Comparison of ENCODE assay signal across 8 mouse cellular contexts in the genomic region with DNA sequence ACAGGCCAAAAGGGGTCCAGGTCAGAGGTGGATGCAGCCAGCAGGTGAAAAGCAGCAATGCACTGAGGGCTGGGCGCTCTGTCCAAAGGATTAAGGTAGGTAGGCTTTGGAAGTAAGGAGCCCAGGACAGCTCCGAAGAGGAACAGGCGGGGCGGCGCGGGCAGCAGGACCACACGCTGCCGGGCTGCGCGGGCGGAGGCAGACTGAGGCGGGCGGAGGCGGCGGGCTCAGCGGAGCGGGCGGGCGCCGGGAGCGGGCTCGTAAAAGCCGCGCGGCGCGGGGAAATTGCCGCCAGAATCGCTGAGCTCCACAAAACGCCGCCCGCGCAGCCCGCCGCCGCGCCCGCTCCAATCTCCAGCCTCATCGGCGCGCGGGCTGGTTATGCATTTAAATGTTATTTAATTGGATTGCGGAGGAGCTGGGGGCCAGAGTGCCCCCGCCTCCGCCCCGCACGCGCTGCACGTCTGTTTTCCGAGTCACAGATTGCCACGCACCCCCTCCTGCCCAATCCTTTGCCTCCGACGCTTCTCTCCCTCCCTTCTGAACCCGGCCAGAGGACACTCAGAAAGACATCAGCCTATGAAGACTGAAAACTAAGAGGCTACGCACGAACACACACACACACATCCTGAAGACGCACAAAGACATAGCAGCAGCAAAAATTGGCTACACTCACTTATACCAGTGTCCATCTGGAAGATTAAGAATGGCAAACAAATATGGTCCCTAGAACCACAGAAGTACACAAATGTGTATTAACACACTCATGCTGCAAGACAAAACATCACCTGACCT. TPM values are rescaled to one million over a fixed set of nuclear protein-coding genes. Genes with fewer than 3 reads are reported as not detected.
DNase-seq lines count a peak whose midpoint lies in the region; ATAC-seq and TF ChIP-seq lines count a peak whose summit lies in the region.

No protein-coding gene starts in this region.

- WGBS in lung, postnatal 0 days = 3% methylated on average over 37 of the region's 57 CpGs
- WGBS in heart, embryonic 15.5 days = under 1% methylated on average over 57 of the region's 57 CpGs
- WGBS in stomach, embryonic 16.5 days = under 1% methylated on average over 57 of the region's 57 CpGs

- peaks cover 29% of the 10 kb centered on the region for H3K27me3 ChIP-seq in lung, postnatal 0 days (replicated peaks; ENCODE audit: insufficient read depth, low read length)
- H3K27me3 ChIP-seq in heart, embryonic 15.5 days = peaks cover 80% of the 10 kb centered on the region
- H3K27me3 ChIP-seq in stomach, embryonic 16.5 days (ENCODE audit: control insufficient read depth, insufficient read depth, low read length) = peaks cover 23% of the 10 kb centered on the region

- no peak overlapping the region for H3K9ac ChIP-seq in lung, postnatal 0 days (replicated peaks; ENCODE audit: low read depth)
- H3K9ac ChIP-seq in heart, embryonic 15.5 days = peak overlapping the region; percentile 55
- H3K9ac ChIP-seq in stomach, embryonic 16.5 days (ENCODE audit: low read length) = peak overlapping the region; percentile 74

- peak overlapping the region; percentile 31 for H3K4me3 ChIP-seq in lung, postnatal 0 days (ENCODE audit: low read depth, low read length)
- peak overlapping the region; percentile 51 for H3K4me3 ChIP-seq in heart, embryonic 15.5 days
- peak overlapping the region; percentile 51 for H3K4me3 ChIP-seq in stomach, embryonic 16.5 days (replicated peaks; ENCODE audit: low read length)

- TF ChIP-seq CTCF in lung, postnatal 0 days (IDR thresholded peaks at IDR 0.05) = no peak

- H3K27ac ChIP-seq in lung, postnatal 0 days (ENCODE audit: low read length) = no peak overlapping the region
- no peak overlapping the region for H3K27ac ChIP-seq in heart, embryonic 15.5 days
- H3K27ac ChIP-seq in stomach, embryonic 16.5 days (ENCODE audit: low read length) = no peak overlapping the region

- ATAC-seq in lung, postnatal 0 days = no peak
- ATAC-seq in heart, embryonic 15.5 days (replicated peaks; ENCODE audit: insufficient number of reproducible peaks, insufficient read depth, low FRiP score, low read depth) = peak; percentile 58
- peak; percentile 42; the same call in 1 of the 2 replicates for ATAC-seq in megakaryocyte progenitor cell, adult 5-6 weeks (replicated peaks; ENCODE audit: poor library complexity)
- peak; percentile 45; the same call in 1 of the 2 replicates for ATAC-seq in stomach, embryonic 16.5 days (ENCODE audit: insufficient read depth, low FRiP score)

- no peaks in the 10 kb centered on the region for H3K36me3 ChIP-seq in lung, postnatal 0 days (ENCODE audit: insufficient read depth, low read length)
- H3K36me3 ChIP-seq in heart, embryonic 15.5 days = no peaks in the 10 kb centered on the region
- no peaks in the 10 kb centered on the region for H3K36me3 ChIP-seq in stomach, embryonic 16.5 days (ENCODE audit: control insufficient read depth, insufficient read depth, low read length)

- H3K4me2 ChIP-seq in lung, postnatal 0 days (replicated peaks; ENCODE audit: low read depth, low read length) = peak overlapping the region; percentile 54
- peak overlapping the region; percentile 89 for H3K4me2 ChIP-seq in heart, embryonic 15.5 days
- H3K4me2 ChIP-seq in stomach, embryonic 16.5 days (ENCODE audit: low read depth, low read length) = peak overlapping the region; percentile 90

- TF ChIP-seq EP300 in lung, postnatal 0 days (IDR thresholded peaks at IDR 0.05) = no peak

- peak; percentile 34 for DNase-seq in lung, postnatal 0 days (ENCODE audit: low spot score)
- no peak for DNase-seq in lung, postnatal 36 days
- peak; percentile 58 to 62 for DNase-seq in cerebellum, postnatal 14 days
- peak; percentile 41 to 68 for DNase-seq in layer of hippocampus, postnatal 10 days (ENCODE audit: low spot score in 2 of 2)
- no peak for DNase-seq in lung, postnatal 14 days

- no peaks in the 10 kb centered on the region for H3K9me3 ChIP-seq in lung, postnatal 0 days (ENCODE audit: low read length)
- no peaks in the 10 kb centered on the region for H3K9me3 ChIP-seq in heart, embryonic 15.5 days (replicated peaks)
- H3K9me3 ChIP-seq in stomach, embryonic 16.5 days (replicated peaks; ENCODE audit: control insufficient read depth, low read length) = no peaks in the 10 kb centered on the region

- H3K4me1 ChIP-seq in lung, postnatal 0 days (ENCODE audit: insufficient read depth, low read depth, low read length) = no peaks in the 10 kb centered on the region; the same call in 1 of the 2 replicates
- H3K4me1 ChIP-seq in heart, embryonic 15.5 days (replicated peaks) = peaks cover 13% of the 10 kb centered on the region
- 0 out of 2 replicates have a peak, but pooled peaks cover 5% of the 10 kb centered on the region for H3K4me1 ChIP-seq in stomach, embryonic 16.5 days (ENCODE audit: control insufficient read depth, insufficient read depth, low read length)

RNA-seq across cellular contexts. Expression of a gene that starts 20.1 kb away (rescaled TPM):
- polyA plus RNA-seq in lung, postnatal 0 days (2015; fragmentation: Nextera tagmentation; extraction: Ambion mirVana) = 10.5 and 12.2 TPM in 2 replicates
- polyA plus RNA-seq in heart, embryonic 15.5 days (2015; fragmentation: Nextera tagmentation; extraction: Ambion mirVana) = 14.1 and 16.8 TPM in 2 replicates
- total RNA-seq in layer of hippocampus, postnatal 10 days (2021) = 10 to 100 TPM; 15.1 to 17.4 TPM
- 2.1 and 4.5 TPM in 2 replicates for total RNA-seq in megakaryocyte progenitor cell, adult 5-6 weeks (2015)
- 3.8 and 4.2 TPM in 2 replicates for total RNA-seq in megakaryocyte progenitor cell, adult 5-6 weeks (2017)
- 20.1 and 21.1 TPM in 2 replicates for polyA plus RNA-seq in stomach, embryonic 16.5 days (2015; fragmentation: Nextera tagmentation; extraction: Ambion mirVana)

Comparison
In these comparisons a context has a peak if more than half of its experiments do, and no peak if none do; other contexts are left out.
1. DNase-seq: peak in lung, postnatal 0 days (single experiment), cerebellum, postnatal 14 days (2 of 2) and layer of hippocampus, postnatal 10 days (2 of 2); none in lung, postnatal 36 days (single experiment) and lung, postnatal 14 days (single experiment).
2. Peak in every context shown above with its lines, with median percentiles within 50 percentile points of each other: H3K4me2 ChIP-seq and H3K4me3 ChIP-seq.